Mouse (Mus musculus): ENCODE data around the gene Hoxd8. TPM values are rescaled to one million over a fixed set of nuclear protein-coding genes. Genes with fewer than 3 reads are reported as not detected.

Hoxd8 gene
- polyA plus RNA-seq, 1 experiment from 2014 or later, result 0.29 TPM

GRCm38 (mm10) chr2:74691022-74691951, 13.1 kb upstream of the Hoxd8 start, which contains the start of gene Hoxd10:
Gene Hoxd10 (plus strand): TSS chr2:74691924.
- peak; percentile 74 for ATAC-seq (ENCODE audit: insufficient read depth)
- Histone ChIP-seq H3K4me1 (ENCODE audit: insufficient read depth) (no peaks in the 10 kb centered on the region), H3K27ac (ENCODE audit: low read depth) (no peak within 1 kb of the TSS), H3K4me3 (ENCODE audit: low read depth, low read length) (peak within 1 kb of the TSS; percentile 19; the same call in 1 of the 2 replicates), H3K36me3 (ENCODE audit: insufficient read depth) (no peaks in the 10 kb centered on the region), H3K4me2 (peak within 1 kb of the TSS; percentile 21), H3K27me3 (ENCODE audit: insufficient read depth, low read length) (peaks cover 99% of the 10 kb centered on the region), H3K9me3 (ENCODE audit: low read depth, low read length) (no peaks in the 10 kb centered on the region), H3K9ac (no peak within 1 kb of the TSS; the same call in 1 of the 2 replicates)
- peak; percentile 84 for DNase-seq
- peak; percentile 56 for TF ChIP-seq CTCF (IDR thresholded peaks at IDR 0.05; ENCODE audit: low read depth)
- 1% methylated on average over 56 of the region's 56 CpGs for WGBS

GRCm38 (mm10) chr2:74691995-74692807, 12.2 kb upstream of the Hoxd8 start:
- Histone ChIP-seq H3K4me1 (ENCODE audit: insufficient read depth) (no peaks in the 10 kb centered on the region), H3K4me2 (peak overlapping the region; percentile 10)
- no peak; the same call in 1 of the 2 replicates for ATAC-seq (ENCODE audit: insufficient read depth)

GRCm38 (mm10) chr2:74692808-74693431, 11.5 kb upstream of the Hoxd8 start:
- H3K27me3 ChIP-seq (ENCODE audit: insufficient read depth, low read length), result peaks cover 99% of the 10 kb centered on the region
- H3K4me3 ChIP-seq (ENCODE audit: low read depth, low read length), result peak overlapping the region; percentile 9; the same call in 1 of the 2 replicates
- no peak for TF ChIP-seq CTCF (IDR thresholded peaks at IDR 0.05; ENCODE audit: low read depth)
- no peak overlapping the region for H3K9ac ChIP-seq
- WGBS, result 2% methylated on average over 20 of the region's 20 CpGs
- no peaks in the 10 kb centered on the region for H3K4me1 ChIP-seq (ENCODE audit: insufficient read depth)
- no peaks in the 10 kb centered on the region for H3K9me3 ChIP-seq (ENCODE audit: low read depth, low read length)
- no peak overlapping the region for H3K27ac ChIP-seq (ENCODE audit: low read depth)
- ATAC-seq (ENCODE audit: insufficient read depth) (no peak), DNase-seq (no peak)
- no peaks in the 10 kb centered on the region for H3K36me3 ChIP-seq (ENCODE audit: insufficient read depth)
- no peak overlapping the region; the same call in 1 of the 2 replicates for H3K4me2 ChIP-seq

More at GRCm38 (mm10) chr2:74691995-74692807, 12.2 kb upstream of the Hoxd8 start:
- no peak for DNase-seq
- H3K27ac ChIP-seq (ENCODE audit: low read depth), result no peak overlapping the region
- WGBS, result 4% methylated on average over 35 of the region's 35 CpGs
- H3K9me3 ChIP-seq (ENCODE audit: low read depth, low read length), result no peaks in the 10 kb centered on the region
- peak overlapping the region; percentile 9; the same call in 1 of the 2 replicates for H3K4me3 ChIP-seq (ENCODE audit: low read depth, low read length)
- H3K36me3 ChIP-seq (ENCODE audit: insufficient read depth), result no peaks in the 10 kb centered on the region
- TF ChIP-seq CTCF (IDR thresholded peaks at IDR 0.05; ENCODE audit: low read depth), result no peak
- H3K9ac ChIP-seq, result no peak overlapping the region
- H3K27me3 ChIP-seq (ENCODE audit: insufficient read depth, low read length), result peaks cover 99% of the 10 kb centered on the region

- no peak for DNase-seq
- TF ChIP-seq CTCF (IDR thresholded peaks at IDR 0.05; ENCODE audit: low read depth), result no peak
- no peaks in the 10 kb centered on the region for H3K4me1 ChIP-seq (ENCODE audit: insufficient read depth)
- ATAC-seq (ENCODE audit: insufficient read depth), result no peak
- H3K9me3 ChIP-seq (ENCODE audit: low read depth, low read length), result no peaks in the 10 kb centered on the region
- no peak overlapping the region for H3K27ac ChIP-seq (ENCODE audit: low read depth)
- no peak overlapping the region for H3K4me2 ChIP-seq
- no peaks in the 10 kb centered on the region for H3K36me3 ChIP-seq (ENCODE audit: insufficient read depth)
- no peak overlapping the region for H3K9ac ChIP-seq
- peaks cover 99% of the 10 kb centered on the region for H3K27me3 ChIP-seq (ENCODE audit: insufficient read depth, low read length)
- no peak overlapping the region for H3K4me3 ChIP-seq (ENCODE audit: low read depth, low read length)
- WGBS, result 11% methylated on average over 4 of the region's 4 CpGs
Observed at GRCm38 (mm10) chr2:74693432-74693827, 11.0 kb upstream of the Hoxd8 start.

- peak; percentile 39; the same call in 1 of the 2 replicates for TF ChIP-seq CTCF (IDR thresholded peaks at IDR 0.05; ENCODE audit: low read depth)
- Histone ChIP-seq H3K27me3 (ENCODE audit: insufficient read depth, low read length) (peaks cover 99% of the 10 kb centered on the region), H3K36me3 (ENCODE audit: insufficient read depth) (no peaks in the 10 kb centered on the region), H3K27ac (ENCODE audit: low read depth) (no peak overlapping the region), H3K4me1 (ENCODE audit: insufficient read depth) (no peaks in the 10 kb centered on the region), H3K4me3 (ENCODE audit: low read depth, low read length) (no peak overlapping the region), H3K9ac (no peak overlapping the region), H3K9me3 (ENCODE audit: low read depth, low read length) (no peaks in the 10 kb centered on the region), H3K4me2 (no peak overlapping the region)
- ATAC-seq (ENCODE audit: insufficient read depth) (no peak), DNase-seq (peak; percentile 54)
- 1% methylated on average over 16 of the region's 16 CpGs for WGBS
Observed at GRCm38 (mm10) chr2:74694066-74694465, 10.3 kb upstream of the Hoxd8 start.

GRCm38 (mm10) chr2:74695383-74695782, 9.0 kb upstream of the Hoxd8 start:
- no peak overlapping the region for H3K27ac ChIP-seq (ENCODE audit: low read depth)
- no peak overlapping the region for H3K4me3 ChIP-seq (ENCODE audit: low read depth, low read length)
- WGBS, result 21% methylated on average over 1 of the region's 1 CpGs
- H3K36me3 ChIP-seq (ENCODE audit: insufficient read depth), result no peaks in the 10 kb centered on the region
- no peak for TF ChIP-seq CTCF (IDR thresholded peaks at IDR 0.05; ENCODE audit: low read depth)
- H3K4me2 ChIP-seq, result no peak overlapping the region
- DNase-seq (no peak), ATAC-seq (ENCODE audit: insufficient read depth) (no peak)
- no peak overlapping the region for H3K9ac ChIP-seq
- no peaks in the 10 kb centered on the region for H3K4me1 ChIP-seq (ENCODE audit: insufficient read depth)
- H3K9me3 ChIP-seq (ENCODE audit: low read depth, low read length), result no peaks in the 10 kb centered on the region
- H3K27me3 ChIP-seq (ENCODE audit: insufficient read depth, low read length), result peaks cover 99% of the 10 kb centered on the region

Measured in lung, embryonic 14.5 days (tissue).